Mouse (Mus musculus): Measurements from ENCODE around the gene Plb1.

Plb1 gene

GRCm38 (mm10) chr5:32332591-32332990 is 100.1 kb downstream of the Plb1 start:
- DNase-seq (ENCODE audit: inconsistent ontology term): no peak

DNA sequence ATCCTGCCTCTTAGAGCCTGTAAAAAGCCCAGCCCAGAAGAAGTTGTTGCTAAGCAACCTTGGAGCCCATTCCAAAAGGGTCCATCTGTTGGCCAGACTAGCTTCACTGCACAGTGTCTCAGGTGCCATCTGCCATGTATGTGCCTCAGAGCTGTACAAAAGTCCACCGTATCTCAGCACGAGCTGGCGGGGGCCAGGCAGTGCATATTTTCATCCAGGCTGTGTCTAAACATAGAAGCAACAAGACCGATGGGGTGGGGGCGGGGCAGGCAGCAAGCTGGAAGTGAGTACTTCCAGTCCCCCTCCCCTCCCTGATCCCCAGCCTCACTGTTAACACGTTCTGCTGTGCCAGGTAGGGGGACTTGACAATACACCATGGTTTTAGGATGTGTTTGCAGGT is 102.7 kb downstream of the Plb1 start:
- DNase-seq (ENCODE audit: inconsistent ontology term): no peak

- DNase-seq (ENCODE audit: inconsistent ontology term): no peak
These were observed 103.6 kb downstream of the Plb1 start for GRCm38 (mm10) chr5:32336092-32336491.

DNA sequence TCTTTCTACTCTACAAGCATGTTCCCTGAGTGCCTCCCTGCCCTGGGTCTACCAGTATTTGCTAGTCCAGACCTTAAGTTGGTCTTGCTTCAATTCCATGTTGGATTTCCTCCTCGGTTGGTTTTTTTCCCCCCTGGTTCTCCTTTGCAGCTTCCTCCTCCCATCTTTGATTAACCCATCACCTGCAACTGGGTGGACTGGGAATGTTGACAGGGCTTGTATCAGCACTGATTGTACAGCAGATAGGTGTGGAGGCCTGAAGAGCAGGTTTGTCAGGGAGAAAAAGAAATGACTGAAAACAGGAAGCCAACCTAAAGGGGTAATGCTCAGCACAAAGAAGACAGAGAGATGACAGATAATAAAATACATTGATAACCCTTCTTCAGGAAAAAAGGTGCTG is 104.8 kb downstream of the Plb1 start:
- DNase-seq (ENCODE audit: inconsistent ontology term): no peak

- no peak for DNase-seq (ENCODE audit: inconsistent ontology term)
These were observed 105.8 kb downstream of the Plb1 start for GRCm38 (mm10) chr5:32338339-32338738.

DNA sequence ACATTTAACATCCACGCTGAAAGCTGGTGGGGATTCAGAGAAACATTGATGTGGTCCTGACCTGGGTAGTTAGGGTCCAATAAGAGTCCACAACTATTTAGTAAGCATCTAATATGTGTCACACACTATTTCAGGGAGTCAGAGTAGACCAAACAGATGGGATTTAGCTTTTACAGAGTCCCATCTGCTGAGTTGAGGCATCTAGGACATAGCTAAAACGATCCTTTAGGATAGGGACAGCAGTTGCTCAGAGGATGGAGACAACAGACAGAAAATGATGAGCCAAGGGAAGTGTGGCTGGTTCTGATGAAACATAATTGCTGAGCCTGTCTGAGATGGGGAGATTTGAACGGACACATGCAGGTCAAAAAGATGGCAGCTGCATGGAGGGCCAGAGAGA is 106.3 kb downstream of the Plb1 start:
- DNase-seq (ENCODE audit: inconsistent ontology term): no peak

DNA sequence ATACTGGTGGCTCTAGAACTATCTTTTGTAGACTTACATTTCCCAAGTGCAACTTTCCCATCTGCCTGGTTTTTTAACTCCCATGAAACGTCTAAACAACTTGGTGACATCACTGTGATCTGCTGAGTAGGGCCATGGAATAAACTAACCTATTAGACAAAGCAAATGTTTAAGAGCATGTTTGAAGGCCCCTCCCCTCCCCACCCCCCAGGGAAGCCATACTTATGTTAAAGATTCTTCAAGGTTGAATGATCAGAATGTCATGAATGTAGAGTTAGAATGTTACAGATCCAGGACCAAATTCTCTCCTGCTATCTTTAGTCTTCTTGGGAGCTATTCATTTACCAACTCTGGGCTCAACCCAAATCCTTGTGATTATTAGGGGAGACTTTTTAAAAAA is 107.7 kb downstream of the Plb1 start:
- no peak for DNase-seq (ENCODE audit: inconsistent ontology term)

GRCm38 (mm10) chr5:32342711-32343285 is 110.3 kb downstream of the Plb1 start:
- peak; percentile 84 for DNase-seq (ENCODE audit: inconsistent ontology term)

GRCm38 (mm10) chr5:32346025-32346912 is 113.8 kb downstream of the Plb1 start:
- DNase-seq (ENCODE audit: inconsistent ontology term): peak; percentile 81

DNA sequence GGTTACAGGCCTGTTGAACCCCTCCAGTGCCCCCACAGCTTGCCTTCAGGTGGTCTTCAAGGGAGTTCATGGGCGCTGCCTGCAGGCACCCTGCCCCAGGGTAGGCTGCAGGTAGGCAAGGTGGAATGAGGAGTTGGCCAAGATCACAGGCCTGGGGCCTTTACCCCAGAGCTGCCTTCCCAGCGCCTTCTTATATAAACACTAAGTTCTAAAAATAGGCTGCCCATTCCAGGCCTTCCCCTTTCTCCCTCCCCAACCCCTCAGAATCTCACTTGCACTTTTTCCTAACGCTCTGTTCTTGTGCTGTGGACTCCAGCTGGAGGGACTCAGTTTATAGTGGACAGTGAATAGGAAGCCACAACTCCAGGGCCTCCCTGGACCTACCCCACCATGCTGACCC is 117.2 kb downstream of the Plb1 start:
- DNase-seq (ENCODE audit: inconsistent ontology term): no peak

GRCm38 (mm10) chr5:32350551-32351256 is 118.2 kb downstream of the Plb1 start:
- no peak for DNase-seq (ENCODE audit: inconsistent ontology term)

- no peak for DNase-seq (ENCODE audit: inconsistent ontology term)
These were observed 119.4 kb downstream of the Plb1 start for GRCm38 (mm10) chr5:32351721-32352465.

GRCm38 (mm10) chr5:32352845-32353244 is 120.3 kb downstream of the Plb1 start:
- DNase-seq (ENCODE audit: inconsistent ontology term): no peak

- DNase-seq (ENCODE audit: inconsistent ontology term): no peak
These were observed 120.8 kb downstream of the Plb1 start for GRCm38 (mm10) chr5:32353280-32353679.

DNA sequence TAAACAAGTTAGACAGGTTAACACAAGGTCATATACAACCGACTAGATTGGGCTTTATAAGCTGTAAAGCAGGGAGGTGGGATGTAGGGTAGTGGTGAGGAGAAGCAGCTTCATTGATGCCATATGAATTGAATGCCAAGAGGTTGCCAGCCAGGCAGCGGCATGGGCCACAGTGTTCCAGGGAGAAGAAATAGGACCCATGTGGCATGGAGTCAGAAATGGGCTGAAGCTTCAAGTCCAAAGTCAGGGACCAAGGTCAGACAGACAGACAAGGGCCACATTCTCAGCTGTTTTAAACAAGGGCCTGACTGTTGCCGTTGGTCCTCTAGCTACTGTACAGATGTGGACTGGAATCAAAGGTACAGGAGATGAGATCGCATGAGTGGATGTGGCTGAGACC is 128.0 kb downstream of the Plb1 start:
- no peak for DNase-seq (ENCODE audit: inconsistent ontology term)

DNA sequence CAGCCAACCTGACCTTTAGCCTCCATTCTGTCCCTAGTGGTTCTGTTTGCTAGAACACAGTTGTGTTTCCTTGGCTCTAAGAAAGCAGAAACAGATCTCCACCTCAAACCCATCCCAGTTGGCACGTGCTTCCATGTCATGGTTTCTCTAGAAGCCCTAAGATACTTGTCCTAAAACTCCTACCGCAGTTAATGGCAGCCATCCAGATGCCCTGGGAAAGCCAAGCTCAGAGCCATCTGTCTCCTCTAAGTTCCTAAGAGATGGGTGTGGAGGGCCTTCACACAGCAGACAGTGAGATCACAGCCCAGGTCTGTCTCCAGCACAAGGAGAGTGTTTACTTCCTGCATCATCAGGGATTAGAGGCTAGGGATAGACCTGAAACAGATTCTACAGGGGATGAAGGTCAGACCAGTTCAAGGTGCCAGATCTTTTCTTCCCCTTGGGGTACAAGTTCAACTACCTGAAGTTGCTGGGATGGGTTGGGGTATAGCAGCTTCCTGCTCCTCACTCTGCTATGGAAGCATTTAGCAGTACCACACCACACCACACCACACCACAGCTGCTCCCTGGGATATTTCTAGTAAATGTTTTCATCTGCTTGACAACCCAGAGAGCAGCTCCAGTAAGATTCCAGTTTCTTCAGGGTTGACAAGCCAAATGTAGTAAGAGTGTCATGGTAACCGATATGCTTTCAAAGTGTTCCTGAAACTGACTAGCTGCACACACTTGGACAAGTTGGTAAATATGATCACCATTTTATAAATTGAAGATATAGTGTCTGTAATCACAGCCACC is 129.1 kb downstream of the Plb1 start:
- DNase-seq (ENCODE audit: inconsistent ontology term): no peak

GRCm38 (mm10) chr5:32369391-32369790 is 136.9 kb downstream of the Plb1 start:
- no peak for DNase-seq (ENCODE audit: inconsistent ontology term)

DNA sequence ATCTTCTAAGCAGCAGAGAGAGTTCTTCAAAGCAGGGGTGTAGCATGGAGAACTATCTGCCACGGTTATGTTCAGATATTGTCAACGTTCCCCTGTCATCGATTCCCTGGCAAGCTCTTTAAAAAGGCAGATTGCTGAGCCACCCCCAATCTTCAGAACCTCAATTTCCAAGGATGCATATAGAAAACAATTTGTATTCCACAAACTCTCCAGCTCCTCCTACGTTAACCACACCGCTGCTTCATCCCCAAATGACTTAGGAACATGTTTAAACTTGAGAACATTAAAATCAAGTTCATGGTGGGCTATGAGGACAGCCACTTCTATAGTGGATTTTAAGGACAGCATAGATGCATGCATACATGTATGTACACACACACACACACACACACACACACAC is 138.7 kb downstream of the Plb1 start:
- DNase-seq (ENCODE audit: inconsistent ontology term): no peak

- DNase-seq (ENCODE audit: inconsistent ontology term): no peak
These were observed 146.0 kb downstream of the Plb1 start for GRCm38 (mm10) chr5:32378546-32378945.

DNA sequence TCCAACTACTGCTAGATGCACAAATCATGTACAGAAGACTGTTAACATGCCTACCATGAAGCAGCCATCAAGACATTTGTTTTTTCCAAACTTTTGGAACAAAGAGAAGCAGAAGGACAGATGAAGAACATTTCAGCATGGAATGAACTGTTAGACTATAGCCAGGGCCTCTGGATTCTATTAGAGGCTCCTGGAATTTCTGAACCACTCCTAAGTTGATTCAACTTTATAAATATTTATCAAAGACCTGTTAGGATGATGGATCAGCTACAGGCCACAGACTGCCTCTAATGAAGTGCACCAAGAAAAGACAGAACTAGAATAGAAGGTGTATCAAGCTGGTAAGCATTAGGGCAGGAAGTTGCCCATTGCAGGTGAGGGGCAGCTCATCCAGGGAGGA is 156.1 kb downstream of the Plb1 start:
- no peak for DNase-seq (ENCODE audit: inconsistent ontology term)

DNA sequence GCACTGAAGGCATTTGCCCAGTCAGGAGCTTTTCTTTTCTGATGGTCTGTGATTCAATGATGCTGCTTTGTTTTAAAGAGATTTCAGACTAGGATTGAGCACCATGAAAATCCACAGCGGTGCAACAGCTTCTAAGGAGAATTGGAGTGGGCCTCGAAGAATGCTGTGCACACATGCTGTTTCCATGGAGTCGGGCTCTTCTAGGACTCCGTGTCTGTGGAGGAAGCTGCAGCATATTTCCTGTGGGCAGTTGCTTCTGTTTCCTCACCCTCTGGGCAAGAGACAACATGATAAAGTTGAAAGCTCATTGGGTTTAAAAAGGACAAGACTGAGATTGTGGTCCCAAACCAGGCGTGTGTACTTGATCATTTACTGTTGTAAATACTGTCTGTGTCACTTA is 157.8 kb downstream of the Plb1 start:
- no peak for DNase-seq (ENCODE audit: inconsistent ontology term)

All from Muller cell, postnatal 12 days (primary cell).